18 mouse cellular contexts compared by ENCODE assay signal in genomic region chr8:47480039-47480438, GRCm38 (mm10). TPM values are rescaled to one million over a fixed set of nuclear protein-coding genes. Genes with fewer than 3 reads are reported as not detected.
DNase-seq lines count a peak whose midpoint lies in the region; ATAC-seq lines count a peak whose summit lies in the region.
"Had no signal": no experiment of that assay in that cellular context is flagged by ENCODE, and none has a peak within 500 bp of the region (broad histone marks: within the 10 kb centered on the region; RNA-seq: fewer than 3 reads in every experiment).

No protein-coding gene starts in this region.

- DNase-seq in cerebellum, postnatal 14 days, result peak; percentile 19 to 21
- no peak for DNase-seq in cerebellum, adult 18-20 months
- DNase-seq in layer of hippocampus, adult 9-11 months, result peak; percentile 14
- DNase-seq in layer of hippocampus, postnatal 25 days (ENCODE audit: extremely low spot score in 1 of 2, low spot score in 1 of 2), result no peak
- no peak for DNase-seq in neural tube, embryonic 10.5 days (ENCODE audit: extremely low spot score, low spot score)
- DNase-seq: adrenal gland, adult 8-10 months; cerebellum, adult 8-10 months; kidney, adult 8-10 months; kidney, postnatal 4 days; liver, embryonic 13.5 days; retina, postnatal 1 day had no signal

- 72% methylated on average over 7 of the region's 7 CpGs for WGBS in neural tube, embryonic 13.5 days
- WGBS in neural tube, embryonic 14.5 days, result 83% methylated on average over 7 of the region's 7 CpGs

- no peak overlapping the region for H3K9ac ChIP-seq in neural tube, embryonic 13.5 days
- no peak overlapping the region for H3K9ac ChIP-seq in neural tube, embryonic 14.5 days (replicated peaks; ENCODE audit: low read depth, low read length)
- H3K9ac ChIP-seq: limb, embryonic 12.5 days; liver, embryonic 13.5 days; lung, embryonic 15.5 days had no signal

- H3K4me1 ChIP-seq in neural tube, embryonic 13.5 days (replicated peaks), result 0 out of 2 replicates have a peak, but pooled peaks cover 3% of the 10 kb centered on the region
- no peaks in the 10 kb centered on the region for H3K4me1 ChIP-seq in neural tube, embryonic 14.5 days (ENCODE audit: control insufficient read depth, insufficient read depth, low read length)
- H3K4me1 ChIP-seq: liver, embryonic 13.5 days had no signal

- no peaks in the 10 kb centered on the region for H3K27me3 ChIP-seq in neural tube, embryonic 13.5 days
- H3K27me3 ChIP-seq in neural tube, embryonic 14.5 days (ENCODE audit: control insufficient read depth, insufficient read depth, low read length), result no peaks in the 10 kb centered on the region
- H3K27me3 ChIP-seq: limb, embryonic 12.5 days; liver, embryonic 13.5 days; lung, embryonic 15.5 days had no signal

- no peak overlapping the region for H3K27ac ChIP-seq in neural tube, embryonic 13.5 days (replicated peaks)
- H3K27ac ChIP-seq in neural tube, embryonic 14.5 days (ENCODE audit: low read depth, low read length), result no peak overlapping the region
- H3K27ac ChIP-seq: left cerebral cortex, adult 2 months; limb, embryonic 12.5 days; liver, embryonic 13.5 days; lung, embryonic 15.5 days had no signal

- peaks cover 11% of the 10 kb centered on the region; the same call in 1 of the 2 replicates for H3K36me3 ChIP-seq in neural tube, embryonic 13.5 days
- no peaks in the 10 kb centered on the region for H3K36me3 ChIP-seq in neural tube, embryonic 14.5 days (ENCODE audit: control insufficient read depth, insufficient read depth, low read length)
- H3K36me3 ChIP-seq: limb, embryonic 12.5 days; liver, embryonic 13.5 days; lung, embryonic 15.5 days had no signal

- 0 out of 2 replicates have a peak, but pooled peaks have one; percentile 32 for ATAC-seq in neural tube, embryonic 13.5 days (ENCODE audit: low read depth)
- peak; percentile 34; the same call in 1 of the 2 replicates for ATAC-seq in neural tube, embryonic 14.5 days (ENCODE audit: low read depth)
- ATAC-seq in granulocyte monocyte progenitor cell, adult 5-6 weeks (replicated peaks; ENCODE audit: poor library complexity, severe bottlenecking), result no peak
- ATAC-seq: inflammation-experienced regulatory T-cells, adult 6 months had no signal

- no peak overlapping the region for H3K4me3 ChIP-seq in neural tube, embryonic 13.5 days
- no peak overlapping the region for H3K4me3 ChIP-seq in neural tube, embryonic 14.5 days (ENCODE audit: low read depth, low read length)
- H3K4me3 ChIP-seq: left cerebral cortex, adult 2 months; limb, embryonic 12.5 days; liver, embryonic 13.5 days; lung, embryonic 15.5 days had no signal

- no peak overlapping the region for H3K4me2 ChIP-seq in neural tube, embryonic 13.5 days
- H3K4me2 ChIP-seq in neural tube, embryonic 14.5 days (ENCODE audit: low read depth, low read length), result no peak overlapping the region
- H3K4me2 ChIP-seq: limb, embryonic 12.5 days; liver, embryonic 13.5 days; lung, embryonic 15.5 days had no signal

- no peaks in the 10 kb centered on the region for H3K9me3 ChIP-seq in neural tube, embryonic 13.5 days
- no peaks in the 10 kb centered on the region for H3K9me3 ChIP-seq in neural tube, embryonic 14.5 days (ENCODE audit: control insufficient read depth, low read length)
- H3K9me3 ChIP-seq: limb, embryonic 12.5 days; liver, embryonic 13.5 days; lung, embryonic 15.5 days had no signal

RNA-seq across cellular contexts. Expression of gene Stox2, which starts 33.9 kb away (rescaled TPM):
- total RNA-seq in layer of hippocampus, postnatal 25 days (2021), result 10 to 100 TPM; 72.0 to 89.5 TPM
- 33.5 and 36.7 TPM in 2 replicates for polyA plus RNA-seq in neural tube, embryonic 13.5 days (2015; fragmentation: Nextera tagmentation; extraction: Ambion mirVana)
- polyA plus RNA-seq in neural tube, embryonic 14.5 days (2014; fragmentation: Nextera tagmentation; extraction: Ambion mirVana), result 39.6 and 49.7 TPM in 2 replicates
- total RNA-seq in granulocyte monocyte progenitor cell, adult 5-6 weeks (2014; fragmentation: Nextera tagmentation), result 2.4 and 3.2 TPM in 2 replicates
- 1.0 and 1.9 TPM in 2 replicates for total RNA-seq in granulocyte monocyte progenitor cell, adult 5-6 weeks (2017)

RNA-seq across cellular contexts. Expression of gene Trappc11, which starts 53.2 kb away (rescaled TPM):
- 10 to 100 TPM; 52.9 to 53.6 TPM for total RNA-seq in layer of hippocampus, postnatal 25 days (2021)
- 40.7 and 43.1 TPM in 2 replicates for polyA plus RNA-seq in neural tube, embryonic 13.5 days (2015; fragmentation: Nextera tagmentation; extraction: Ambion mirVana)
- polyA plus RNA-seq in neural tube, embryonic 14.5 days (2014; fragmentation: Nextera tagmentation; extraction: Ambion mirVana), result 42.7 and 51.0 TPM in 2 replicates
- 27.6 and 28.7 TPM in 2 replicates for total RNA-seq in granulocyte monocyte progenitor cell, adult 5-6 weeks (2014; fragmentation: Nextera tagmentation)
- total RNA-seq in granulocyte monocyte progenitor cell, adult 5-6 weeks (2017), result 38.9 and 40.7 TPM in 2 replicates

RNA-seq across cellular contexts. Expression of gene Rwdd4a, which starts 53.4 kb away (rescaled TPM):
- 10 to 100 TPM; 31.4 to 33.8 TPM for total RNA-seq in layer of hippocampus, postnatal 25 days (2021)
- 31.8 and 37.5 TPM in 2 replicates for polyA plus RNA-seq in neural tube, embryonic 13.5 days (2015; fragmentation: Nextera tagmentation; extraction: Ambion mirVana)
- 32.8 and 35.2 TPM in 2 replicates for polyA plus RNA-seq in neural tube, embryonic 14.5 days (2014; fragmentation: Nextera tagmentation; extraction: Ambion mirVana)
- total RNA-seq in granulocyte monocyte progenitor cell, adult 5-6 weeks (2014; fragmentation: Nextera tagmentation), result 34.4 and 46.9 TPM in 2 replicates
- total RNA-seq in granulocyte monocyte progenitor cell, adult 5-6 weeks (2017), result 36.8 and 42.6 TPM in 2 replicates

Comparison
In these comparisons a context has a peak if more than half of its experiments do, and no peak if none do; other contexts are left out.
1. DNase-seq: peak in cerebellum, postnatal 14 days (2 of 2) and layer of hippocampus, adult 9-11 months (single experiment); none in cerebellum, adult 18-20 months (0 of 2), layer of hippocampus, postnatal 25 days (0 of 2) and neural tube, embryonic 10.5 days (single experiment).
2. RNA of gene Stox2, which starts 33.9 kb away (total RNA-seq): 72.0 to 89.5 TPM in layer of hippocampus, postnatal 25 days; 1.0 to 3.2 TPM in granulocyte monocyte progenitor cell, adult 5-6 weeks; every median in the first group is over 10 times any median in the second.